ENCODE assay signal across 8 mouse cellular contexts in the genomic region with DNA sequence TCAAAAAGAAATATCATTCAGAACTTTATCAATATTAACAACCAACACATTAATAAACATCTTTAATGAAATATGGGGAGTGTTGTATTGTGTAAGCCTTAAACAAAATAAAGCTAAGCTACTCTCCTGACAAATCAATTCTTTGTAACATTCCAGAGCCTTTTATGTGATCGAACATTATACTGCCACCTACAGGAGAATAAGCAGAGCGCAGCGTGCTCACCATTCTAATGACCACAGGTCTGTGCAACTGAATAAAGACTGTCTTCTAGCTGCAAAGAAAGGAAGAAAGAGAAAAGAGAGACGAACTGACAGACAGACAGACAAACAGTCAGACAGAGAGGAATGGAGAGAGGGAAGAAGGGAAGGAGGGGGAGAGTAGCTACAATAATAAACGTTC. TPM values are rescaled to one million over a fixed set of nuclear protein-coding genes. Genes with fewer than 3 reads are reported as not detected.
DNase-seq lines count a peak whose midpoint lies in the region; ATAC-seq and TF ChIP-seq lines count a peak whose summit lies in the region.

No protein-coding gene starts in this region.

- H3K4me3 ChIP-seq in forebrain, embryonic 11.5 days (ENCODE audit: low read depth, low read length) = no peak overlapping the region
- H3K4me3 ChIP-seq in forebrain, embryonic 10.5 days = no peak overlapping the region
- no peak overlapping the region for H3K4me3 ChIP-seq in intestine, embryonic 15.5 days (replicated peaks)
- no peak overlapping the region for H3K4me3 ChIP-seq in lung, adult 2 months (replicated peaks; ENCODE audit: extremely low read depth, low read depth, low read length)

- no peak for TF ChIP-seq POLR2A in lung, adult 2 months (IDR thresholded peaks at IDR 0.05; ENCODE audit: borderline replicate concordance, extremely low read depth, low read depth, low read length)

- no peak overlapping the region for H3K9ac ChIP-seq in forebrain, embryonic 11.5 days (ENCODE audit: low read length)
- no peak overlapping the region for H3K9ac ChIP-seq in intestine, embryonic 15.5 days

- no peak overlapping the region for H3K4me2 ChIP-seq in forebrain, embryonic 11.5 days (ENCODE audit: low read depth, low read length, severe bottlenecking)
- no peak overlapping the region for H3K4me2 ChIP-seq in intestine, embryonic 15.5 days (replicated peaks)

- TF ChIP-seq CTCF in lung, adult 2 months (IDR thresholded peaks at IDR 0.05; ENCODE audit: insufficient read depth, low read length) = peak; percentile 36; the same call in 1 of the 2 replicates

- H3K27me3 ChIP-seq in forebrain, embryonic 11.5 days (ENCODE audit: control insufficient read depth, insufficient read depth, low read length) = no peaks in the 10 kb centered on the region
- H3K27me3 ChIP-seq in forebrain, embryonic 10.5 days (ENCODE audit: poor library complexity, severe bottlenecking) = no peaks in the 10 kb centered on the region
- no peaks in the 10 kb centered on the region for H3K27me3 ChIP-seq in intestine, embryonic 15.5 days (replicated peaks)

- ATAC-seq in forebrain, embryonic 11.5 days (replicated peaks; ENCODE audit: low FRiP score) = no peak
- ATAC-seq in intestine, embryonic 15.5 days = 0 out of 2 replicates have a peak, but pooled peaks have one; percentile 43

- H3K27ac ChIP-seq in forebrain, embryonic 11.5 days (ENCODE audit: low read depth, low read length) = no peak overlapping the region
- H3K27ac ChIP-seq in forebrain, embryonic 10.5 days = no peak overlapping the region
- H3K27ac ChIP-seq in intestine, embryonic 15.5 days = no peak overlapping the region

- no peaks in the 10 kb centered on the region for H3K4me1 ChIP-seq in forebrain, embryonic 11.5 days (replicated peaks; ENCODE audit: control insufficient read depth, insufficient read depth, low read length)
- H3K4me1 ChIP-seq in forebrain, embryonic 10.5 days = no peaks in the 10 kb centered on the region
- no peaks in the 10 kb centered on the region for H3K4me1 ChIP-seq in intestine, embryonic 15.5 days (replicated peaks)
- H3K4me1 ChIP-seq in lung, adult 2 months (ENCODE audit: control insufficient read depth, insufficient read depth, low read length) = no peaks in the 10 kb centered on the region

- H3K36me3 ChIP-seq in forebrain, embryonic 11.5 days (ENCODE audit: control insufficient read depth, insufficient read depth, low read length) = no peaks in the 10 kb centered on the region
- H3K36me3 ChIP-seq in forebrain, embryonic 10.5 days (replicated peaks) = no peaks in the 10 kb centered on the region
- no peaks in the 10 kb centered on the region for H3K36me3 ChIP-seq in intestine, embryonic 15.5 days

- peak; percentile 62 for DNase-seq in forebrain, embryonic 11.5 days (ENCODE audit: low spot score)
- DNase-seq in forebrain, embryonic 10.5 days (ENCODE audit: extremely low spot score, low spot score) = no peak
- DNase-seq in right cerebral cortex, adult 2 months (ENCODE audit: low spot score in 2 of 2) = peak; percentile 29 to 60
- DNase-seq in right cerebral cortex, postnatal 25 days = no peak
- peak; percentile 31 to 45 for DNase-seq in cerebellum, postnatal 10 days
- DNase-seq in lung, adult 2 months = peak; percentile 17
- peak; percentile 30 for DNase-seq in right cerebral cortex, postnatal 4 days

- H3K9me3 ChIP-seq in forebrain, embryonic 11.5 days (ENCODE audit: control insufficient read depth, low read length) = no peaks in the 10 kb centered on the region
- H3K9me3 ChIP-seq in forebrain, embryonic 10.5 days = no peaks in the 10 kb centered on the region
- no peaks in the 10 kb centered on the region for H3K9me3 ChIP-seq in intestine, embryonic 15.5 days

- 17% methylated on average over 5 of the region's 5 CpGs for WGBS in forebrain, embryonic 11.5 days
- WGBS in forebrain, embryonic 10.5 days = 17% methylated on average over 5 of the region's 5 CpGs
- WGBS in intestine, embryonic 15.5 days = 17% methylated on average over 5 of the region's 5 CpGs
- WGBS in lung, adult 2 months = 16% methylated on average over 5 of the region's 5 CpGs

RNA-seq across cellular contexts. Expression of gene Siglecf, which starts 27.1 kb away (rescaled TPM):
- 0.16 and 0.23 TPM in 2 replicates for polyA plus RNA-seq in forebrain, embryonic 11.5 days (2014; fragmentation: Nextera tagmentation; extraction: Ambion mirVana)
- 0.15 and 0.25 TPM in 2 replicates for polyA plus RNA-seq in forebrain, embryonic 10.5 days (2016; fragmentation: Nextera tagmentation; extraction: Ambion mirVana)
- polyA plus RNA-seq in intestine, embryonic 15.5 days (2015; fragmentation: Nextera tagmentation; extraction: Ambion mirVana) = 0.24 and 0.32 TPM in 2 replicates
- 14.7 and 19.2 TPM in 2 replicates for polyA plus RNA-seq in lung, adult 2 months (2012; rRNA removed)

RNA-seq across cellular contexts. Expression of gene Siglecg, which starts 29.8 kb away (rescaled TPM):
- polyA plus RNA-seq in forebrain, embryonic 11.5 days (2014; fragmentation: Nextera tagmentation; extraction: Ambion mirVana) = 0.04 TPM in 1 of 2 replicates, not detected in the other
- 0.15 TPM in 1 of 2 replicates, not detected in the other for polyA plus RNA-seq in forebrain, embryonic 10.5 days (2016; fragmentation: Nextera tagmentation; extraction: Ambion mirVana)
- polyA plus RNA-seq in intestine, embryonic 15.5 days (2015; fragmentation: Nextera tagmentation; extraction: Ambion mirVana) = 0.28 and 0.30 TPM in 2 replicates
- 17.5 and 18.9 TPM in 2 replicates for polyA plus RNA-seq in lung, adult 2 months (2012; rRNA removed)

RNA-seq across cellular contexts. Expression of gene Lim2, which starts 49.2 kb away (rescaled TPM):
- not detected in 2 replicates for polyA plus RNA-seq in forebrain, embryonic 11.5 days (2014; fragmentation: Nextera tagmentation; extraction: Ambion mirVana)
- not detected in 2 replicates for polyA plus RNA-seq in forebrain, embryonic 10.5 days (2016; fragmentation: Nextera tagmentation; extraction: Ambion mirVana)
- polyA plus RNA-seq in intestine, embryonic 15.5 days (2015; fragmentation: Nextera tagmentation; extraction: Ambion mirVana) = 0.97 and 1.2 TPM in 2 replicates
- 0.05 TPM in 1 of 2 replicates, not detected in the other for polyA plus RNA-seq in lung, adult 2 months (2012; rRNA removed)

RNA-seq across cellular contexts. Expression of gene Nkg7, which starts 58.6 kb away (rescaled TPM):
- polyA plus RNA-seq in forebrain, embryonic 11.5 days (2014; fragmentation: Nextera tagmentation; extraction: Ambion mirVana) = not detected in 2 replicates
- polyA plus RNA-seq in forebrain, embryonic 10.5 days (2016; fragmentation: Nextera tagmentation; extraction: Ambion mirVana) = not detected in 2 replicates
- 2.3 and 3.6 TPM in 2 replicates for polyA plus RNA-seq in intestine, embryonic 15.5 days (2015; fragmentation: Nextera tagmentation; extraction: Ambion mirVana)
- 17.3 and 19.7 TPM in 2 replicates for polyA plus RNA-seq in lung, adult 2 months (2012; rRNA removed)

Comparison
In these comparisons a context has a peak if more than half of its experiments do, and no peak if none do; other contexts are left out.
1. DNase-seq: peak in forebrain, embryonic 11.5 days (single experiment), right cerebral cortex, adult 2 months (2 of 2), cerebellum, postnatal 10 days (2 of 2), lung, adult 2 months (single experiment) and right cerebral cortex, postnatal 4 days (single experiment); none in forebrain, embryonic 10.5 days (single experiment) and right cerebral cortex, postnatal 25 days (single experiment).
2. RNA of gene Siglecf, which starts 27.1 kb away (polyA plus RNA-seq): 14.7 to 19.2 TPM in lung, adult 2 months; 0.24 to 0.32 TPM in intestine, embryonic 15.5 days, 0.16 to 0.23 TPM in forebrain, embryonic 11.5 days and 0.15 to 0.25 TPM in forebrain, embryonic 10.5 days; every median in the first group is over 10 times any median in the second.
3. RNA of gene Siglecg, which starts 29.8 kb away (polyA plus RNA-seq): 17.5 to 18.9 TPM in lung, adult 2 months; 0.28 to 0.30 TPM in intestine, embryonic 15.5 days, 0.15 TPM in forebrain, embryonic 10.5 days and 0.04 TPM in forebrain, embryonic 11.5 days; every median in the first group is over 10 times any median in the second.